Mouse (Mus musculus) ovary, adult 18-20 months (tissue): Measurements from ENCODE around the gene Vmn1r171.
"Not testable (repeated sequence)": the region's sequence is repeated elsewhere in the genome, so short reads cannot be mapped to it uniquely, and the experiment has no call there.

ENCODE experiments used
- DNase-seq: peaks from one replicate; pipeline ENCODE4 v3.0.0; 2022; ENCODE audit warnings: low spot score, mixed read lengths

Gene Vmn1r171

DNA sequence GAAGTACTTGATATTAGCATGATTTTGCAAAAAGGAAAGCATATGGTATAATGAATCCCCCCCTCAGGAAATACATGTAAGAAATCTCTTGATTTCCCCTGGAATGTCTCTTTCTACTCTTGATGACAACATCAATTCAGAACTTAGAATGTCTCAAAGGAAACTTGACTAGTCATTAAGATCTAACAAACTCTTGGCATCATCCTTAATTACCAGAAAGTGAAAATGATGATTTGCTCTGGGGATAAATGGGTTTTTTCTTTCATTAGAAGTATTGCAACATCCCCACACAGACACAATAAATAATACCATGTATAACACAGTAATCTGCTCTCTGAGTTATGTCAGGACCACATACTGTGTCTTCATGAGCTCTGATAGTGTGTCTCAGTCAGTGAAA lies at the start of gene Vmn1r171:
Gene Vmn1r171, plus strand, starts transcription at position 301 of the 400 bp plus-strand sequence.
- DNase-seq = no peak

DNA sequence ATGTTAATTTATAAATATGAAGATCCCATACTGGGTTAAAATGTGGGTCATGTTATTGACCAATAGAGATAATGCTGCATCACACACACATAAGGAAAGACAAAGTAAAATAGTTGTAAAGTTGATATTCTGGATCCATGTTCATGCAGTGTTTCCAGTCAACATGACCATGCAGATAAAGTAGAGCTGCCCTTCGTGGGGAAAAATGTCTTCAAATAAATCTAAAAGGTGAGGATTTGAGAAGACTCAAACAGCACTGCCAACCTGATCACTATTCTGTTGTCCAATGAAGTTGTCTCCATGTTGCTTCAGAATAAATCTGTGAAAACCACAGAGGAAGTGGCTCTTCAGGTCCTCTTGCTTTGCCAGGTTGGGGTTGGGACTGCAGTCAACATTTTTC lies 24.6 kb upstream of the Vmn1r171 start, which contains the start of gene Vmn1r170:
Gene Vmn1r170, plus strand, starts transcription at position 301 of the 400 bp plus-strand sequence.
- DNase-seq = not testable (repeated sequence)

DNA sequence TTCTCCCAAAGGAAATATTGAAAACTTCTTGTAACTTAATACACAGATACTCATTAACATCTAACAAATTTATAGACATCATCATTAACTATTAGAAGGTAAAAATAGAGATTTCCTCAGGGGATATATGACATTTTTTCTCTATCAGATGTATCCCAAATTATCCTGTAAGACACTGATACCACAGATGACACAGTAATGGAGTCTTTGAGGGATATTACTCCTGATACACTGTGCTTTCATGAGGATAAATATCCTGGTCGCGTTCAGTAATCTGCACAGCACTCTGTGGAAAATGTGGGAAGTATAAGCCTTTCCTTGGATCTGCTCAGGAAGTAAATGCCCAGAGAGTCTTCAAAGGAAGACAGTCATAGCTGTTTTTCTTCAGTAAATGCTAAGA lies 27.5 kb downstream of the Vmn1r171 start, which contains the start of gene Vmn1r172:
Gene Vmn1r172, plus strand, starts transcription at position 301 of the 400 bp plus-strand sequence.
- DNase-seq = no peak
